Mouse (Mus musculus) left cerebral cortex, postnatal 14 days (tissue): ENCODE results near the gene Dnajc17. TPM values are rescaled to one million over a fixed set of nuclear protein-coding genes. Genes with fewer than 3 reads are reported as not detected.

Experiments
- total RNA-seq, 2 experiments: library from RNA; stranded (reverse); gene quantifications; 2 replicates each; pipeline ENCODE4 v1.2.3; 2021

Gene Dnajc17
- total RNA-seq, 2 experiments from 2014 or later = 17.4 to 18.2 TPM

Other genes with a start within 250 kb of the Dnajc17 start
- 10 to 100 TPM; 60.2 TPM for gene Ccdc32, start 179.4 kb downstream of the Dnajc17 start, total RNA-seq
- 1 to 10 TPM; 5.5 to 6.6 TPM for gene Rpusd2, start 174.0 kb downstream of the Dnajc17 start, total RNA-seq
- gene Knl1, start 161.7 kb downstream of the Dnajc17 start, total RNA-seq = under 1 TPM; 0.29 to 0.63 TPM
- gene Rad51, start 96.0 kb downstream of the Dnajc17 start, total RNA-seq = 1 to 10 TPM; 1.5 to 3.3 TPM
- gene Rmdn3, start 51.8 kb downstream of the Dnajc17 start, total RNA-seq = 10 to 100 TPM; 49.0 to 49.3 TPM
- not detected for gene Gchfr, start 41.0 kb downstream of the Dnajc17 start, total RNA-seq
- not detected for gene Gm14137, start 34.3 kb downstream of the Dnajc17 start, total RNA-seq
- gene Zfyve19, start 178 bp downstream of the Dnajc17 start, total RNA-seq = 10 to 100 TPM; 28.8 to 36.8 TPM
- not detected for gene Ppp1r14d, start 21.1 kb upstream of the Dnajc17 start, total RNA-seq
- under 1 TPM; 0.59 to 0.61 TPM for gene Spint1, start 28.6 kb upstream of the Dnajc17 start, total RNA-seq
- gene Rhov, start 62.5 kb upstream of the Dnajc17 start, total RNA-seq = 1 to 10 TPM; 9.5 to 9.9 TPM
- gene Vps18, start 79.9 kb upstream of the Dnajc17 start, total RNA-seq = 10 to 100 TPM; 40.2 to 40.5 TPM
- 1 to 10 TPM; 4.0 to 5.0 TPM for gene Dll4, start 117.0 kb upstream of the Dnajc17 start, total RNA-seq
- 1 to 10 TPM; 8.9 to 9.0 TPM for gene Chac1, start 142.4 kb upstream of the Dnajc17 start, total RNA-seq